Mouse (Mus musculus) MEL (cell line): ENCODE measurements around the gene Krtap5-3.

Experiments
- CTCF ChIP-seq, 3 experiments: IDR thresholded peaks in 2 of 3; conservative IDR thresholded peaks in 1 of 3; 2 replicates each; pipeline ENCODE4 v1.5.1; 2011 to 2012; ENCODE audit warnings: low read length in 3 of 3, low read depth in 2 of 3, mild to moderate bottlenecking in 2 of 3, improper control_type of control experiment in 1 of 3, inconsistent platforms in 1 of 3, mixed read lengths in 1 of 3, moderate library complexity in 1 of 3; ENCODE audit not compliant: control insufficient read depth in 1 of 3, insufficient read depth in 1 of 3, poor library complexity in 1 of 3, severe bottlenecking in 1 of 3
- ETS1 ChIP-seq: IDR thresholded peaks from 2 replicates; pipeline ENCODE4 v1.6.1; 2012; ENCODE audit warnings: low read depth, mild to moderate bottlenecking, inconsistent platforms, low read length, improper control_type of control experiment, moderate library complexity
- GATA1 ChIP-seq: IDR thresholded peaks from 2 replicates; pipeline ENCODE4 v1.6.1; 2011; ENCODE audit warnings: low read depth, low read length, improper control_type of control experiment
- KAT2A ChIP-seq: conservative IDR thresholded peaks from 2 replicates; pipeline ENCODE4 v1.6.1; 2012; ENCODE audit warnings: low read depth, low read length, improper control_type of control experiment, inconsistent platforms
- MAX ChIP-seq: IDR thresholded peaks from 2 replicates; pipeline ENCODE4 v1.6.1; 2011; ENCODE audit warnings: low read length, improper control_type of control experiment
- POLR2A ChIP-seq, 2 experiments: IDR thresholded peaks; 2 replicates each; pipeline ENCODE4 v1.6.1; 2011 to 2012; ENCODE audit warnings: low read length in 2 of 2, mild to moderate bottlenecking in 2 of 2, control low read depth in 1 of 2, improper control_type of control experiment in 1 of 2, low read depth in 1 of 2, moderate library complexity in 1 of 2; ENCODE audit not compliant: control insufficient read depth in 1 of 2, insufficient read depth in 1 of 2, poor library complexity in 1 of 2
- TAL1 ChIP-seq: IDR thresholded peaks from 2 replicates; pipeline ENCODE4 v1.6.1; 2012; ENCODE audit warnings: mild to moderate bottlenecking, inconsistent platforms, low read length, moderate library complexity, mixed read lengths
- TCF12 ChIP-seq: IDR thresholded peaks from 2 replicates; pipeline ENCODE4 v1.6.1; 2014; ENCODE audit warnings: low read depth, mild to moderate bottlenecking, inconsistent platforms, low read length, improper control_type of control experiment, moderate library complexity
- ZC3H11A ChIP-seq: IDR thresholded peaks from 2 replicates; pipeline ENCODE4 v1.6.1; 2012; ENCODE audit warnings: low read depth, mild to moderate bottlenecking, inconsistent platforms, low read length, improper control_type of control experiment
- ZNF384 ChIP-seq: IDR thresholded peaks from 2 replicates; pipeline ENCODE4 v1.6.1; 2012; ENCODE audit warnings: low read depth, mild to moderate bottlenecking, inconsistent platforms, low read length, improper control_type of control experiment

DNA sequence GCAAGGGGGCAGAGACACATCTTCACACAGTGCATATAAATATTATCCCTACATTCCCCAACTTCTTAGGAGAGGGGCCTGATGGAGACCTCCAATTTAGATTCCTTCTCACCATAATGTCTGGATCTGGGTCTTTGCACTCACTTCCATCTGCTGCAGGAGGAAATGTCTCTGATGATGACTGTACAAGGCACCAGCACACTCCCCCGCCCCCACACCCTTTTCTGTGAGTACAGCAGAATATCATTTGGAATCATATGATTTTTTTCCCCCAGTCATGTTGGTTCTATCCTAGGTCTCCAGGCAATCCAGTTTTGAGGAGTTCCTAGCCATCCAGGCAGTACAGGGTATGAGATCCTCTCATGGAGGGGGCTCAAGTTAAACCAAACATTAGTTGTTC is 22.5 kb upstream of the Krtap5-3 start:
- TF ChIP-seq GATA1 (no peak), ETS1 (no peak), POLR2A (IDR thresholded peaks at IDR 0.05; ENCODE audit: control insufficient read depth in 1 of 2, insufficient read depth in 1 of 2, low read depth in 1 of 2, low read length in 2 of 2, poor library complexity in 1 of 2) (no peak), ZC3H11A (no peak), KAT2A (no peak), TAL1 (no peak), ZNF384 (no peak), CTCF (IDR thresholded peaks at IDR 0.05 in 2 of 3, conservative IDR thresholded peaks at IDR 0.05 in 1 of 3; ENCODE audit: control insufficient read depth in 1 of 3, insufficient read depth in 1 of 3, low read depth in 2 of 3, low read length in 3 of 3, poor library complexity in 1 of 3, severe bottlenecking in 1 of 3) (no peak), MAX (no peak), TCF12 (no peak)
